Mouse (Mus musculus): Measurements from ENCODE around the gene 4933415F23Rik. TPM values are rescaled to one million over a fixed set of nuclear protein-coding genes. Genes with fewer than 3 reads are reported as not detected.

The 4933415F23Rik gene
- total RNA-seq (2021): not detected
- long read RNA-seq, experiment 1: 0 reads
- long read RNA-seq, experiment 2: 0 reads

GRCm38 (mm10) chr1:23102021-23102420, at the start of gene 4933415F23Rik:
4933415F23Rik (minus strand) TSS chr1:23102253.
- DNase-seq (ENCODE audit: low spot score in 2 of 2): no peak

DNA sequence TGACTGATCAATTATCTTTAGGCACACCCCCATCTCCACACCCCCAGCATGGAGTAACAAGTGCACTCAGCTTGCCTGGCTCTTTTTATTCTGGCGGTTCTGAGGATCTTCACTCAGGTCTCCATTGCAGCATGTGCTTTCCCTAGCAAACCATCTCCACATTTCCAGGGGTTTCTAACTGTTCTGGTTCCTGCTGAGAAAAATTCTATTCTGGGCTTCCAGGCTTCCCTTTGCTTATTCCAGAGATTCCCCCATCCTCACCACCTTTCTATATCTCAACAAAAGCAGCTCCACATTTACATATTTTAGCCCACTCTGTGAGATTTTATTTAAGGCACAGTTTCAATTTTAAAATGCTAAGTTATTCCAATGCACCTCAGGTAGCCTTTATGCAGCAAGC, 49.7 kb upstream of the 4933415F23Rik start:
- no peak for DNase-seq (ENCODE audit: low spot score in 2 of 2)

GRCm38 (mm10) chr1:23146198-23146873, 44.3 kb upstream of the 4933415F23Rik start:
- DNase-seq (ENCODE audit: low spot score in 2 of 2): no peak

DNA sequence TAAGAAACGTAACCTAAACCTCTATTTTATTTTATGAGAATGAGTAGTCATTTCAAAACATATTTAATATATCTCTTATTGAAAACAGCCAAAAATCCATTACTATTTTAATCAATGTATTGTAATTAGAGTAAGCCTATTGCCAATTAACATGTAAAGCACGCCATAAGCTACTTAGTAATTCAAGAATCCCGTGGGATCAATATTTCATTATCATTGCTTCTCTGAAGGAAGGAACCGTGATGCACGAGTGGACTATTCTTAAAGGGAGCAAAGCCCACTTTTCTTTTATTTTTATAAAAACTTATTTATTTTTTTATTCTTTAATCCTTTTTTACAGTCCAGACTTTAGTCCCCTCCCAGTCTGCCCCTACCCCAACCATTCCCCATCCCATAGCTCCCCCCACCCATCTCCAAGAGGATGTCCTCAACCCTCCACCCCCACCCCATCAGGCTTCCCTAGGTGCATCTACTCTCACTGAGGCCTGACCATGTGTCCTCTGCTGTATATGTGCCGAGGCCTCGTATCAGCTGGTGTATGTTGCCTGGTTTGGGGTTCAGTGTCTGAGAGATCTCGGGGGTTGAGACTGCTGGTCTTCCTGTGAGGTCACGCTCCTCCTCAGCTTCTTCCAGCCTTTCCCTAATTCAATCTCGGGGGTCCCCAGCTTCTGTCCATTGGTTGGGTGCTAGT, 39.2 kb upstream of the 4933415F23Rik start:
- no peak for DNase-seq (ENCODE audit: low spot score in 2 of 2)

DNA sequence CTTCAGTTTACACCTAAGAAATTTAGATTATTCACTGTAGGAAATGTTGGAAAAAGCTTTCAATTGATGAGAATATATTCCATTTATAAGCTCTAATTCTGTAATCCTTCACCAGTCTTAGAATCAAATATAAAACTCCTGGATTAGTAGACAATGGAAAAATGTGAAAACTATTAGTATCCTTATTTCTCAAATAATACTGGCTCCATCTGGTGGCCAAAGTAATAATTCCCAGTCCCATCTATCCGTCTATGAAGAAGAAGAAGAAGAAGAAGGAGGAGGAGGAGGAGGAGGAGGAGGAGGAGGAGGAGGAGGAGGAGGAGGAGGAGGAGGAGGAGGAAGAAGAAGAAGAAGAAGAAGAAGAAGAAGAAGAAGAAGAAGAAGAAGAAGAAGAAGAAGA, 38.5 kb upstream of the 4933415F23Rik start:
- DNase-seq (ENCODE audit: low spot score in 2 of 2): peak in 1 of 2 experiments; percentile 79

- DNase-seq (ENCODE audit: low spot score in 2 of 2): no peak
These were observed 18.8 kb upstream of the 4933415F23Rik start for GRCm38 (mm10) chr1:23120901-23121300.

DNA sequence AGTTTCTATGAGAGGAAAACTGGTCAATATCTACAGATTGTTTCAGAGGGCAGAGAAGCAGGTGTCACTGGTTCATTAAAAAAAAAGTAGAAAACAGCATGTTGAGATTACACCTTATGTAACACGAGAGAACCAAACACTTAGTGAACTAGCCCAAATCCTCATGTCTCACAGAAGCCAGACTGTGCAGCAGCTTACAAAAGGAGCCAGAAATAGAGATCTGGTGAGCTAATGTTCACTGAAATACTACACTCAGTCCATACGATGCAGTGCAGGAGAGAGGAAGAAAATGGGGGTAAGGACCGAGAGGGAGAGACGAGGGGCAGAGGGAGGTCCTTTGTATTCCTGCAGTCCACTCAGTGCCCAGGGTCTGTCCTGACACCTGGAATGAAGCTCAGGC, 17.4 kb upstream of the 4933415F23Rik start:
- DNase-seq (ENCODE audit: low spot score in 2 of 2): no peak

- DNase-seq (ENCODE audit: low spot score in 2 of 2): no peak
These were observed 15.4 kb upstream of the 4933415F23Rik start for GRCm38 (mm10) chr1:23117423-23117822.

DNA sequence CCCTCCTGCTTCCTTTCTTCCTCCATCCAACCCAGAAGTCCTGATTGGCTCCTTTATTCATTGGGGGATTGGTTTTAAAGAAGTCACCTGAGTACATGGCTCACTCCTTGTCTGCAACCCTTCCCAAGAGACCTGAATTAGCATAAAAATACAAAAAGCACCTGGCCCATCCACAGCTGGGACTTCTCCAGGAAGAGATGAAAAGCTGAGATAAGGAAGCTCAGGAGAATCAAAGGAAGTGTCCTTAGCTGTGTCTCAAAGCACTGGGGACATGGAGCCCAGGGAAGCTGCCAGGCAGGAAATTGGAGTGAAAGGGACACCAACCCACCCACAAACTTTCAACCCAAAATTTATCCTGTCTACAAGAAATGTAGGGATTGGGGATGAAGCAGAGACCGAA, 7.1 kb upstream of the 4933415F23Rik start:
- no peak for DNase-seq (ENCODE audit: low spot score in 2 of 2)

GRCm38 (mm10) chr1:23102881-23103280, 828 bp upstream of the 4933415F23Rik start:
- DNase-seq (ENCODE audit: low spot score in 2 of 2): peak in 1 of 2 experiments; percentile 26

DNA sequence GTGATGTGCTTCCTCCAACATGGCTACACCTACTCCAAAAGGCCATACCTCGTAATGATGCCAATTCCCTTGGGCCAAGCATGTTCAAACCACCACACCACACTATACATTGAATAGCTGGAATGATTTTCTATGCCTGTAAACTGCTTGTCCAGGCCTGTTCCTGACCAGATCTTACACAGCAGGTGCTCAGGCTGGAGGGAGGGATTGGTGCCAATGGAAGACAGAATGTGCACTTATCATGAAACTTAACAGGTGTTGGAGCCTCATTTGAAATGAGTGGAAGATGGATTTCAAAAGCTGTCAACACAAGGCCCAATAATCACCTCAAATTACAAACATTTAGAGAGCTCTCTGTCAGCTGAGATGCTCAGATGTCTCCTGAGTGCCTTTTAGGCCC, 2.3 kb downstream of the 4933415F23Rik start:
- no peak for DNase-seq (ENCODE audit: low spot score in 2 of 2)

GRCm38 (mm10) chr1:23098451-23098850, 3.6 kb downstream of the 4933415F23Rik start:
- DNase-seq (ENCODE audit: low spot score in 2 of 2): peak in 1 of 2 experiments; percentile 62

DNA sequence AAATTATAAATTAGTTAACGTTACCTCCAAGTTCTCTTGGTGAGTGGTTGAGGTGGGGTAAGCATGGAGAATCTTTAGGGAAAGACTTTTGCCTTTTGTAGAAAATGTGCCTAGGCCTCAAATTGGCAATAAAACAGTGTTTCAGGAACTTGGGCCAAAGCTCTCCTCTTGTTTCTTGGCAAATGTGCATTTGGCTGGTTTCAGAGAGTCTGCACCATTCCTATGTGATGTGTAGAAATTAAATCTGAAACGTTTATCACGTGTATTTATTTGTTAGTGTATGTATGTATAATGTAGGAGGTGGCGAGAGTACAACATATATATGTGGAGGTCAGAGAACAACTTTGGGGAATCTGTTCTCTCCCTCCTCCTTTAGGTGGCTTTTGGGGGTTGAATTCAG, 4.1 kb downstream of the 4933415F23Rik start:
- DNase-seq (ENCODE audit: low spot score in 2 of 2): peak in 1 of 2 experiments; percentile 48

DNA sequence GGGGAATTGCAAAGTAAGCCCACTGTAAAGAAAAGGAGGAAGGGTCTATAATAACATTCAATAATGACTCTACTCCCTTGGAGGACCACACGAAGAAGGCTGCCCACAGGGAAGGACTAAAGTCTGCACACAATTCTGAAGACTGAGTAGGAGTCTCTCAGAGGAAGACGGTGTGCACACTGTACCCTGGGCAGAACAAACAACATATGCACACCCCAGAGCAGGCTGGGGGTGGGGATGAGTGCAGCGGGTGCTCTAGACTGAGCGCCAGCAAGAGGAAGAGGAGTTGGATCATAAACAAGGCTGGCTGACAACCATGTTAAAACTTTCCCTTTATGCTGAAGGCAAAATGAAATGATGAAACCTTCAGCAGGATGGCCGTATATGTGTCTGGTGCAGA, 34.3 kb downstream of the 4933415F23Rik start:
- no peak for DNase-seq (ENCODE audit: low spot score in 2 of 2)

GRCm38 (mm10) chr1:23064717-23065475, 37.2 kb downstream of the 4933415F23Rik start:
- no peak for DNase-seq (ENCODE audit: low spot score in 2 of 2)

GRCm38 (mm10) chr1:23063946-23064345, 38.1 kb downstream of the 4933415F23Rik start:
- no peak for DNase-seq (ENCODE audit: low spot score in 2 of 2)

- DNase-seq (ENCODE audit: low spot score in 2 of 2): peak; percentile 30 to 60
These were observed 40.3 kb downstream of the 4933415F23Rik start for GRCm38 (mm10) chr1:23061614-23062373.

- no peak for DNase-seq (ENCODE audit: low spot score in 2 of 2)
These were observed 42.0 kb downstream of the 4933415F23Rik start for GRCm38 (mm10) chr1:23060056-23060455.
